Mouse (Mus musculus) urinary bladder, postnatal 14 days (tissue): ENCODE data around the gene F930015N05Rik.

Experiments
- DNase-seq: peaks from one replicate; pipeline ENCODE4 v3.0.0; 2021; ENCODE audit warnings: low spot score

Gene F930015N05Rik

DNA sequence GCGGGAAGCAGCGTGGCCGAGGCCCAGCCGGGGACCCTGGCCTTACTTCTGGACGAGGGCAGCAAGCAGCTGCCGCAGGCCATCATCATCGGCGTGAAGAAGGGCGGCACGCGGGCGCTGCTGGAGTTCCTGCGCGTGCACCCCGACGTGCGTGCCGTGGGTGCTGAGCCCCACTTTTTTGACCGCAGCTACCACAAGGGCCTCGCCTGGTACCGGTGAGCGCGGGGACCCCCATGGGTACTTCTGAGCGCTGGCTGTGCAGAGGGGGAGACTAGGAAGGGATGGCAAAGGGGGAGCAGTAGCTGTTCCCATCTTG, at the start of gene F930015N05Rik:
F930015N05Rik (minus strand) TSS at position 242 of the 316 bp plus-strand sequence.
- no peak for DNase-seq

DNA sequence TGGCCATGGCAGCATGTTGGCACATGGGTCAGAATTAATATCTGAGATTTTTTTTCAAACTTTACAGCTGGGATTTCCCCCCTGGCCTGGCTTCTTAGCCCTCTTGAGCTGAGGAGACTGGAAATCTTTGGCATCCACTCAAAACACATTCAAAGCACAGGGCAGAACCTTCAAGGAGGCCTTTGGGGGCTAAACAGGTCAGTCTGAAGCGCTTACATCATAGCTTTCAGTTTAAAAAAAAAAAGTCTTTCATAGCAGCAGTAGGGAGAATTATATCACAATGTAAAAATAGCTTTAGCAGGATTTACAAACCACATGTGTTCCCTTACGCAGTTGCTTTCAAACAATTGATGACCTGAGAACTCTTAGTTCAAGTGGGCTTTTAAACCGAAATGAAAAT, 45.0 kb upstream of the F930015N05Rik start:
- DNase-seq, result no peak

DNA sequence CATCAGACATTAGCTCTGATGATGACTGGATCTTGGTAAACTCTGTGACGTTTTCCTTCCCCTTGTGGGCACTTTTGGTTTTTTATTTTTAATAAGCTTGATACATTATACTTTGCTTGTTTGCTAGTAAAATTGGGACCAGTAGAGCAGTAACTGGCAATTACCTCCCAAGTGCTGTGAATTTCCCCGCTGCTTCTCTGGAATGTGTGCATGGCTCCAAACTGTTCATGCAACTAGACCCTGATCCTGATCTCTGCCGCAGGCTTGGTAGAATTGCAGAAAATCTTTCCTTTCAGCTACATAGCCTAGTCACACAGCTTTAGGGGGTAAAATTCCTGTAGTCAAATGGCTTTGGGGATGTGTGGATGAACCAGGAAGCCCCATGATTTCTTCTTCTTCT, 37.2 kb upstream of the F930015N05Rik start:
- DNase-seq, result no peak

DNA sequence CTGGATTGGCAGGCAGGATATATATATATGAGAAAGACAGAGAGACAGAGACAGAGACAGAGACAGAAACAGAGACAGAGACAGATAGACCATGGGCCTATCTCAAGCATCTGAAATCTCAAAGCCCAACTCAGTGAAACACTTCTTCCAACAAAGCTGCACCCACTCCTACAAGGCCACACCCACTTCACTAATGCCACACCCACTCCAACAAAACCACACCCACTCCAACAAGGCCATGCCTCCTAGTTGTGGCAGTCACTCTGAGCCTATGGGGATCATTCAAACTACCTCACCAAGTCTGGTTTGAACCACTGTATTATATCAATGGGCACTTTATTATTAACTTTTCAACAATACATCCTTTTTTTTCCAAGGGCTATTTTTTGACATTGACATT, 34.2 kb upstream of the F930015N05Rik start:
- DNase-seq, result no peak

DNA sequence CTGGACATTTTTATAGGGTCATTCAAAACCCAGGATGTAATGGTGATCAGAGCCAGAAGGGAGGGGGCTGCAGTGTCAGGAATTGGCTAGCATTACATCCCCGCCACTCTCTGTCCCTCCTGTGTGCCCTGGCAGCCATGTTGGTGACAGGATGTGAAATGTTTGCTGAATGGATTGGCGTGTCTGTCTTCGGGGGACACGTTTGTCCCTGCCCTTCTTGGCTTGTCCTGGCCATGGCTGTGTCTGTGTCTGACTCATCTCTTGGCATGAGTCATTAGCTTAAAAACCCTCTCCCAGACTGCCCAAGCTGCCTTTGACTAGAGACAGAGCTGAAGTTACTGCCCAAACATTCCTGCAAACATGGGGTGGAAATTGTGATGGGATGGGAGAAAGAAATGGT, 32.3 kb upstream of the F930015N05Rik start:
- DNase-seq, result peak; percentile 3

DNA sequence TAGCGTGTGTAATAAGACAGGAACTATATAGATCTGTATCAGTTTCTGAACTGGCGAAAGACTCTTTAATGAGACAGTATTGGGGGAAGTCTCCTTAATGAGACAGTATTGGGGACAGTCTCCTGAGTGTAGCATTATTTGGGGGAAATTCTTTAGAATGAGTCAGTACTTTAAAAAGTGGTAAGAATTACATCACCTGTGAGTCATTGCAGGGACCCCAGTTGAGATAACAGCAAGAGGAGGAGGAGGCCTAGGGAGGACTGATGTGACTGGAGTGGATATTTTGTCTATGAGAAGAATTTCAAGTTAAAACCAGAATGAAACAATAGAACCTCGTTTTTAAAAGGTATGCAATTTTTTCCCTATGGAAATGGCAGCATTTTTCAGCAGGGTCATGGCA, 25.3 kb upstream of the F930015N05Rik start:
- no peak for DNase-seq

DNA sequence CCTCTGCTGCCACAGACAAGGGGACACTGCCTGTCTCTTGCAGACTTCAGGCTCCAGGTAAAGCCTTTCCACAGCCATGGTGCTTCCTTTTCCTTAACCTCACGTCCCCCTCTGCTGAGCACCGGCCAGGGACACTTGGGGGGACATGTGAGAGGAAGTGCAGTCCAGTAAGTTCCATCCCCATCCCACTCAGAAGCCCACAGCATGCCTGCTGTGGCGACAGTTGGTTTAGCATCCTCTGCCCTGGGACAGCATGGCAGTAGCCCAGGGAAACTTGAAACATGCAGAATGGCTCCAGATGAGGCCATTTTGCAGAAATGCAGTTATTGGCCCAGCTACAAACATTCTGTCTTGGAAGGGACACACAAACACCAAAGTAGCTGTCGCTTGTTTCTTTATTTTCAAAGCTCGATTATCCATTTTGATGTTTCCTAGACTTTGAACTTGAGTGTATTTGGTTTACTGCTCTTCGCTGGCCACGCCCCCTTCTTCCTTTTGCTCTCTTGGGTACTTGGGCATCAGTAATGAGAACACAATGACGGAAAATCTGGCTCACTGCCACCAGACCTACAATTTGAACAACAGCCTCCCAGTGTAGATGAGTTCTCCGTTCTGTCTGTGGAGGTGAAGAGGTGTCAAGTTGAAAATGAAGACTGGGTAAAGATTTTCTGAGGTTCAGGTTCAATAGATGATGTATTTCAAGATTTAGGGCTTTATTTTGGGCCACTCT, 12.3 kb upstream of the F930015N05Rik start:
- no peak for DNase-seq

DNA sequence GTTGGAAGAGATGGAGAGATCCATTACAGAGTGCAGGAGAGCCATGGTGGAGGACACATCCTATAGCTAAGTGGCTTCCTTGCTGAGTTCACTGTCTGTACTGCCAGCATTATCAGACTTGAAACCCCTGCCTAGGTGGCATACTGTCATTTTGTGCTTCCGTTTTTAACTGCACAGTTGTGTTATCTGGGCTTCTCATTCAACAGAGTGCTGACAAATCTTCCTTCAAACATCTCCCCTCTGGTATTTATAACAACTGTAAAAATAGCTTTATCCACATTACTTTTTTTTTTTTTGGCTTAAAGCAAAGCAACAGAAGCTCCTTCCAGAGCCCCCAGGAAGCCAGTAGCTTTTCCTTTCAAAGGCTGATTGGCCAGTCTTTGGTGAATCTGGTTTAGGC, 8.8 kb upstream of the F930015N05Rik start:
- no peak for DNase-seq

DNA sequence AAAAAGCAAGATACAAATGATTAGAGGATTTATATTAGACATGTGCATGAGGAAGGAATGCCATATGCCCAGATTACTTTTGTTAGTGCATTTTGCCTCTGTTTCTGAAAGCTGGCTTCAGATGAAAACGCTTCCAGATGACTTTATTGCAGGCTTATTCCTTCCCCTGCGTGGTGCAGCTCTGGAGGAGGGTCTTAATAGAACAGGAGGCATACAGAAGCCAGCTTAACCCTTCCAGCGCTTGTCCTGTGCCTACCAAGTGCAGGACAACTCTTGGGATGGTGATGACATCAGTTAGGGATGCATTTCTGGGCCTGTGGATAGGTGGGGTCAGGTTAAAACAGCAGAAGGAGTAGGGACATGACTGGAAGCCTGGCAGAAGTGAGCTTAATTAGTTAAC, 6.2 kb upstream of the F930015N05Rik start:
- DNase-seq, result no peak

DNA sequence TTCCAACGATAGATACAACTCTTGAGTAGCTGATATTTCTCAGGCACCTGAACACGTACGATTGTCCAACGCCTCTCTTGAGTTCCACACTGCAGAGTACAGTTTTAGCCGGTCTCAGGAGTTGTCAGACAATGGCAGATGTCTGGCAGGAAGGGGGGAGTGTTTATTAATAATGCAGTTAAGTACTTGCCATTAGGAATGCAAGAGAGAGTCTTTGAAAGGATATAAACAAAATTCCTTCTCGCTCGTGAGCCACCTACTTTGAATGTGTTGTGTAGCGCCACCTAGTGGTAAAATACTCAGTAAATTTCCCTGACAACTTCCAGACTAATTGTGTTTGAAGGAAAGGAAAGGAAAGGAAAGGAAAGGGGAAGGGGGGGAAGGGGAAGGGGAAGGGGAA, 5.7 kb upstream of the F930015N05Rik start:
- DNase-seq, result peak; percentile 6

DNA sequence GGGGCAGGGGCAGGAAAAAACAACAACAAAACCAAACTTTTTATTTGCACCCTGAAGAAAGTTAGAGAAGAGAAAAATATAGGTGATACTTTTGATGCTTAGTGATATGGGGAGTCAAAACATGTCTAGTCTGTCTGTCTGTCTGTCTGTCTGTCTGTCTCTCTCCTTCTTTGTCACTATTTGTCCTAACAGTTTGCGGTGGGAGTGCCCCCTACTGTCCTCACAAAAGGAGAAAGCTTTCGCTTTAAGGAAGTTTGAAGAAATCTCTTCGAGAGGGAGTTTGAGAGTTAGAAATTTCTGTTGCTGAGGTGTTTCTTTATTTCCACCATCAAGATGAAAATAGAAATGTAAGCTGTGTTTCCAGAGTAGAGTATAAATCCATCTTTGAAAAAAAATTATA, 2.5 kb upstream of the F930015N05Rik start:
- no peak for DNase-seq

DNA sequence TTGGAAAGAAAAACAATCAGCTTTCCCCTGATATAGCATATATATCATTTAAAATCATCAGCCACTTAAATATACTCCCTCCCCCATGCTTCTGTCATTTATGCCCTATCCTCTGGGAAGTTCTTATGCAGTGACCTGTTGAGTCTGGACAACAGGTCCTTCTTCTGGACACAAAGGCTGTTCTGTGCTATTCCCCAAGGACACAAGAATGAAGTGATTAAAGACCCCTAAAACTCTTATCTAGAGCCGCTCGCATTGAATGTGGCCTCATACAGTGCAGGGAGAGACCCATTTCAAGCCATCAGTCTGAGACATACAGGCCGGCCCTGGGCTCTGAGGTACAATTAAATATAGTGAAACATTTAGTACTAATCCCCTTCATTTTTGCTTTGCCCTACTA, 1.3 kb upstream of the F930015N05Rik start:
- no peak for DNase-seq

DNA sequence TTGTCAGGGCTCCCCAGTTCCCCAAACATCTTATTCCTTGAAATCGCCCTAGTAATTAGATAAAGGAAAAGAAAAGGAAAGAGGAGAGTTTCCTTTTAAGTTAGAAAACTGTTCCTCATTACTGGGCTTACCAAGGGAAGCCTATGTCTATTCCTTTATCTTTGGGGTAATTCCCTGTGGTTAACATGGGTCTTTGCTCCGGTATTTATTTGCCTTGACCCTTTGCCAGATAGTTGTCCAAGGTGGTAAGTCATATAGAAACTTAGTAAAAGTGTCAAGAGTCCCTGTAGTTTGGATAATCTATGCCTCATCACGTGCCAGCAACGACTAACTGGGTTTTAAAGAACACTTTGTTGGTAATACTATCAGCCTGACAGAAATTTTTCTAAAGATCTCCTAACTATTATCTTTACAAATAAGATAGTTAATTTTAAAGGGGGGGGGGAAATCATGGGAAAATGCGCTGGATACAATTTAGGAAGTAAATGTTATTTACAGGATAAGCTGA, 392 bp upstream of the F930015N05Rik start:
- DNase-seq, result no peak

DNA sequence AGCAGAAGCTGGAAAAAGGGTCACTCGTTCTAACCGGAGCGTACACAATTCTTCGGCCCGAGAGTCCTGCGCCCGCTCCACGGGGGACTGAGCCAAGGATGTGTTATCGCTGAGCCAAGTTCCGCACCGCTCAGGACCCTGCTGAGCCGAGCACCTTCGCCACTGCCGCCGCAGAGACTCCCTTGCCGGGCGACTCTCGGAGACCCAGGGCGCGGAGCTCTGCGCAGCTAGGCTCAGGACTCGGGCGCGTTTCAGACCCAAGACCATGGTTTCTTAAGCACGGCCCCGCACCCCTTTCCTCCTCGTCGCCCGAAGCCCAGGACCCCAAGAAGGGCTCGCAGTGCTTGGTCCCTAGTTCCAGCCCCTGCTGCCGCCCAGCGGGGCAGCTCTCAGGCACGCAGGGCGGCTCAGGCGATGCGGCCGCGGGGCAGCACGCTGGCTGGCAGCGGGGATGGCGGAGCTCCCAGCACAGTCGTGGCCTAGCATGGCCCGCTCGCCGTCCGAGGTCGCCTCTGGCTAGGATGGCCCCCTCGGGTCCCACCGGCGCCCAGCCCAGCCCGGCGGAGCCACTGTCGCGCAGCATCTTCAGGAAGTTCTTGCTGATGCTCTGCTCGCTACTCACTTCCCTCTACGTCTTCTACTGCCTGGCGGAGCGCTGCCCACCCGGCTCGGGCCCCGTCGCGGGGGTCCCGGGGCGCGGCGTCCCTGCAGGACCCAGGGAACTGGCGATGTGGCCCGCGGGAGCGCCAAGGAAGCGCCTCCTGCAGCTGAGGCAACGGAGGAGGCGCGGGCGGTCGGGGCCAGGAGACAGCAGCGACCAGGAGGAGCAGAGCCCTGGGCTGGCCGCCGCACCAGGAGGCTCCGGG, 674 bp downstream of the F930015N05Rik start:
- peak; percentile 7 for DNase-seq

DNA sequence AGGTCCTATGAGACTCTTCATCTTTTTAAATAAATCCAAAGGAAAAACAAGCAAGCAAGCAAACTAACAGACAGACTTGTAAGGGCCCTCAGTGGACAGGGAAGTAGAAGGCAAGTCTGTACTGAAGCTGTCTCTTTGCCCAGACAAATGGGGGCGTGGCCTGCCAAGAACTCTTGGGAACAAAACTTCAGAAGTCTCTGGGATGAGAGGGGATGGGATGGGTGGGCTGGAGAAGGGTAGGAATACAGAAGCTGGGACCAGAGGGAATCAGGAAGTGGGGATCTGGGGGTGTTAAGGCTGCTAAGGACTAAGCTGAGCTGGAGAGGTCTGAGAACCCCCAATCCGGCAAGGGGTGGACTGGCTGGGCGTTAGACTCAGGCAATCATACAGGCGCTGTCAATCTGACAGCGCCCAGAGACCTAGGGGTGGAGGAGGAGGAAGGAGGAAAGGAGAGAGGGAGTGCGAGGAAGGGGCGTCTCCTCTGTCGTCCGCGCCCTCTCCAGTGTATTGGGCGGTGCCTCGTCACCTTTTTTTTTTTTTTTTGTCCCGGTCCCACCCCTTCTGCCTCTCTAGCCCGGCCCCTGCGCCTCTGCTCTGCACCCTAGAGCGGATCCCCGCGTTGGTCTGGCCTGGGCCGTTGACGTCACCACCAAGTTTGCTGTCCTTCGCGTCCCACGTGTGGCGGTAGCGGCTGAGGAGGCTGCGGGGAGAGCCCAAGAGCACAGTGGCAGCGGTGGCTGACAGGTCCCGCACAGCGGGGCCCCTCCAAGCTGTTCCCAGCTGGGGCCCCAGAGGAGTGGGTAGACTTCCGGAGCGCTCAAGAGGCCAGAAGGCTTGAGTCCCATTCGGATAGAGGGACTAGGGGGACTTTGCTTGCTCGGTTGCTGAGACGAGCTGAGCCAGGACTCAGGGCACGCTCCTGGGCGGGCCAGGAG, 1.6 kb downstream of the F930015N05Rik start, which contains the start of gene Hs3st3a1:
Hs3st3a1 (plus strand) TSS at position 722 of the 935 bp plus-strand sequence.
- peak; percentile 21 for DNase-seq

DNA sequence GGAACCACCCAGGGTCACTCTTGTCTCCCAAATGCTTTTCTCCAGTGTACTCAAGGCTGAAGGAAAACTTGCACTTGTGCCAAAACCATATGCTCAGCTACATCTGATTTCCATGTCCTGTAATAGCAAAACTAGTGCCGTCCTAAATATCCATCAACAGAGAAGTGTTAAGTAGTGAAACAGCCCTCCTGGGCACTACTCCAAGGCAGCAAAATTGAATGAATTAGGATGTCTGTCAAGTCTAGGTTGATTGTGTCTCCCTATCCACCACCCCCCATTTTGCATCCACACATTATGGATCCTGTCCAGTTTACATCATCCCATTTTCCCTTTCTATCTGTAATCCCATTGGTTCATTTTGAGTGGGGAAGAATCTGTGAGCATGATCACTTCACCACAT, 17.5 kb downstream of the F930015N05Rik start:
- no peak for DNase-seq

DNA sequence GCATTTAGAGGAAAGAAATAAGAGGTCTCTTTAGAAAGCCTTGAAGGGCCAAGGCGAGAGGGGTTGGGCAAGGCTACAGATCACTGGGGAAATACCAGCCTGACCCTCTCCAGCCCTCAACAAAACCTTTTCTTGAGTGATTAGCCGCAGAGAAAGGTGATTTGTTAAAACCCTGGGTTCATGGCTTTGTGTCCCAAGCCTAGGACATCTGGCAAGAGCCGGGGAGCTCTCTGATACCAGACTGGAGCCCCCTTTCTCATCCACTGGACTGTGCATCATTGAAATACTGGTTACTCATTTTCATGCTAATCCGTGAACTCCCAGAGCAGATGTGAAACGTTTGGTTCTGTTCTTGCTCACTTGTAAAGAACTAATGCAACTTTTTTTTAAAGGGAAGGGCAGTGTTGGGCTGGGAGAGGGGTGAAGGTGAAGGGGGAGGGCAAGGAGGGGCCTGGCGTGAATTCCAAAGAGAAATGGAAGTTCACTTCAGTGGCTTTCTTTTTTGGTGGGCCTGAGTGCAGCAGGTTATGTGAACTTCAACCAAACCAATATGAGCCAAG, 35.8 kb downstream of the F930015N05Rik start:
- DNase-seq, result no peak

DNA sequence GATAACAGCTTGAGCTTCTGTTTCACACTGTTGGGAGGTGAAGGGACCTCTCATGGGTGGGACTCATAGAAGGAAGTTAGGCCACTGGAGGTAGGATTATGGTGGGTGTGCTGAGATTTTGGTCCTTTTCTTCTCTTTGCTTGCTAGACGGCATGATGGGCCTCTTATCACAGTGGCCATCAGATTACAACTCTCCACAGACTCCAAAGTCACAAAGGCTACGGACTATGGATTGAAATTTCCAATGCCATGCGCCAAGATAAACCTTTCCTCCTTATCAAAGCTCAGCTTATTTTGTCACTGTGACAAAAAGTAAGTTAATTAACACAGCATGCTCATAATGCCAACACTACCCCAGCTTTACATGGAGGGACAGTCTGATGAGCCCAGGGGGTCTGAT, 38.8 kb downstream of the F930015N05Rik start:
- DNase-seq, result no peak

DNA sequence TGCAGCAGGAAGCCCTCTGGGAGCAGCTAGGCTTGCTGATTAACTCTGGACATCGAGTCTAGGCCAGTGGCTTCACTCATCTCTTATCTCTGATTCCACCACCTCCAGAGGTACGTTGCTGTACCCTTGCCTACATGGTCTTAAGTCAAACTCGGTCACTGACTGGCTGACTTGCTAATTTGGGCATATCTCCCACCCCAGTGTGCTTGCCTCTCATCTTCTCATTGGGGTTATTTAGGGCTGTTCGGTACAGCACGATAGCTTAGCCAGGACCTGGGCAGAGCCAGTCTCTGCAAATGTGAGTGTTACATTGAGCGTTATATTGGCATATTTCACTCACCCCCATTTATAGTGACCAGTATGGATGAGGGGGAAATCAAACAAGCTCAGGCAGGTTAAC, 39.5 kb downstream of the F930015N05Rik start:
- no peak for DNase-seq

DNA sequence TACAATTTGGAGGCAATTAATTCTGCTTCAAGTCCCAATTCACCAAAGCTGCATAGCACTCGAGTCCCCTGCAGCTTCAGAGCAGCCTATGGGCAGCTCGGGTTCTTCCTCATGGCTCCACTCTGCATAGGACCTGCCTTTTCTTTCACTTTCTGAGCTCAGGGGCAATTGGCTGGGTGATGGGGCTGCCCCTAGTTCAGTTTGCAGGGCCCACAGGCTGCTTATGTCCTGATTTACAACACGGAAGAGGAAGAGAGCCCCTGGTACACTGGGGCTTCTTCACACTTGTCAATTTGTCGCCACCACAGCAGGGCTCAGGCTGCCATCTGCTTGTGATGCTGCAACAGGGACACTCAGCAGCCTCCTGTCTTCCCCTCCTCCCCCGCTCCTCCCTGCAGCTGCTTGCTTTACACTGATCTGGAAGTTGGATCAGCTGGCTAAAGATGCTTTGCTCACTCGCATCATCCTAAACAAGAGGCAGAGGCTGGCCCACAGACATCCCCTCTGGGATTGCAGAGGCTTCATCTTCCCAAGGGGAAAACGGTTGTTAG, 40.0 kb downstream of the F930015N05Rik start:
- DNase-seq, result no peak

DNA sequence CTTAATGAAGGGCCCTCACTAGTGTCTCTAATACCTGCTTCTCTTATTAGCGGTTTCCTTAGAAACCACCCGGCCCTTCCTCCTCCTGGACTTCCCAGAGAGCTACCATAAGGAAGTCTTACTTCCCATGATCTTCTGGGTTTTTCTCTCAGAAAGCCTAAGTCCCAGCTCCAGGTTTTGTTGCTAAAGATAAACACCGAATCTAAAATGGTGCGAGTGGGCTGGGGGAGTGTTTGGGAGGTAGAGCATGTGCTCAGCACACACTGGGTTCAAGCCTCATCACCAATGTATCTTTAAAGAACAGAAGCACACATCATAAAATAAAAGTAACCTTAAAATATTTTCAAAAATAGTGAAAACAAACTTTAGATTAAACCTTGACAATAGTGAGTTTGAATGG, 50.1 kb downstream of the F930015N05Rik start:
- DNase-seq, result no peak
